Mouse (Mus musculus) retina, embryonic 14.5 days (tissue): ENCODE results near the gene Hist1h4f.
"Not testable (repeated sequence)": the region's sequence is repeated elsewhere in the genome, so short reads cannot be mapped to it uniquely, and the experiment has no call there.

Experiments used
- DNase-seq: peaks from one replicate; pipeline ENCODE4 v3.0.0-alpha.2; 2015; ENCODE audit warnings: low spot score

The Hist1h4f gene

DNA sequence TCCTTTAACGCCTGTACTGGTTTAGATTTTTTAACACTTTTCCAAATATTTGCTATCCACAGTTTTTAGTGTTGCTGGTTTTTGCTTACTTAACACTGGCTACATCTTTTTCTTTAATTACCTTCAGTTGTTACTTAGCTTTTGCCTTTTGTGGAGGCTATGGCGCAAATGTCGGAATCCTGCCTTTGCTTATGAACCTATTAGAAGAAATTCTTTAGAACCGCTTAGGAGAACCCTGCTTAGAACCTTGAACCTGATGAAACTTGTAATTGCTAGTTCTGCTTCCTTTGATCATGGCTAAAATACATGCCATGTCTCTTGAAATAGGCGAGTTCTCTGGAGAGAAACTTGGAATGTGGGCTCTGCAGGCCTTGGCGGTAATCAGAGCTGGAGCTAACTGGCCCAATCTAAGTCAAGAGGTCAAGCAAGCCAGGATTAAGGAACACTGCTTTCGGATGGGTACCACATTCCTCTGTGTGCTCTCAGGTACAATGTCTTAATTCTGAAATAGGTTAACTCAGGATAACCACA is 25.0 kb upstream of the Hist1h4f start:
- peak; percentile 35 for DNase-seq

DNA sequence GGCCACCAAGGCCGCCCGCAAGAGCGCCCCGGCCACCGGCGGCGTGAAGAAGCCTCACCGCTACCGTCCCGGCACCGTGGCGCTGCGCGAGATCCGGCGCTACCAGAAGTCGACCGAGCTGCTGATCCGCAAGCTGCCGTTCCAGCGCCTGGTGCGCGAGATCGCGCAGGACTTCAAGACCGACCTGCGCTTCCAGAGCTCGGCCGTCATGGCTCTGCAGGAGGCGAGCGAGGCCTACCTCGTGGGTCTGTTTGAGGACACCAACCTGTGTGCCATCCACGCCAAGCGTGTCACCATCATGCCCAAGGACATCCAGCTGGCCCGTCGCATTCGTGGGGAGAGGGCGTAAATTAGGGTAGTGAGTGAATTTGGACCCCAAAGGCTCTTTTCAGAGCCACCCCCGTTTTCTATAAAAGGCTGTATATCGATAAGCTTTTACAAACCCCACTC is 24.4 kb upstream of the Hist1h4f start:
- DNase-seq, result not testable (repeated sequence)

DNA sequence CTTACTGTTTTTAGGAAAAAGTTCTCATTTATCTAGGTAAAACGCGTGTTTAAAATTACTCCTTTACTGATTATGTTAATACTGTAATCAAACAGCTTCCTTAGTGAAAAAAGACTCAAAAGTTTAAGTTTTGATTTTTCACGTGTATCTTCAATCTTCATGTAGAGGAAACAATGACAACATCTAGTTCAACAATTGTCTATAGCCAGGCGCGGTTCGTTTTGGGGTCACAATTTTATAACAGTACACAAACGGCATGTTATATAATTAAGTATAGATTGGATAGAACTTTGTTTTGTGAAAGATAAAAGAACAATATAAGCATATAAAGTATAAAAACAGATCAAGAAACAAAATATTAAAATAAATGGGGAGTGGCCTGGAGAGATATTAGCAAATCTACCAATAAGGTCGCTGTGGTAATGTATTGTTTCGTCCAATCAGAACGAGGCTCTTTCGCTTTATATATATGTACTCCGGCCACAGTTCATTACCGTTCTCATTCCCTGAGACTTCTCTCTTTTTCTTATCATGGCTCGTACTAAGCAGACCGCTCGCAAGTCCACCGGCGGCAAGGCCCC is 23.9 kb upstream of the Hist1h4f start, which contains the start of gene Hist1h3d:
TSS of gene Hist1h3d (plus strand) at position 493 of the 581 bp plus-strand sequence.
- peak; percentile 90 for DNase-seq

DNA sequence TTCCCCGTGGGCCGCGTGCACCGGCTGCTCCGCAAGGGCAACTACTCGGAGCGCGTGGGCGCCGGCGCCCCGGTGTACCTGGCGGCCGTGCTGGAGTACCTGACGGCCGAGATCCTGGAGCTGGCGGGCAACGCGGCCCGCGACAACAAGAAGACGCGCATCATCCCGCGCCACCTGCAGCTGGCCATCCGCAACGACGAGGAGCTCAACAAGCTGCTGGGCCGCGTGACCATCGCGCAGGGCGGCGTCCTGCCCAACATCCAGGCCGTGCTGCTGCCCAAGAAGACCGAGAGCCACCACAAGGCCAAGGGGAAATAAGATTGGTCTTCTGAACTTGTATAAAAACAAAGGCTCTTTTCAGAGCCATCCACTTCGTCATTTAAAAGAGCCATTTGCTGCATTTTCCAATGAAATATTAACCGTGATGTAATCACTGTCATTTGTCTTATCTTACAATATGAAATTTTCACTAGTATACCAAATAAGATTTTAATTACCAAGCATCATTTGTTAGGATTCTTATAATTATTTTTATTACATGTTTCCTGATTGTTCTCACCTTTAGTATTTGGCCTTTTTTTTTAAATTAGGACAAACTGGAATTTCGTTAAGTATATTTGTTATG is 23.2 kb upstream of the Hist1h4f start:
- DNase-seq, result peak; percentile 64

DNA sequence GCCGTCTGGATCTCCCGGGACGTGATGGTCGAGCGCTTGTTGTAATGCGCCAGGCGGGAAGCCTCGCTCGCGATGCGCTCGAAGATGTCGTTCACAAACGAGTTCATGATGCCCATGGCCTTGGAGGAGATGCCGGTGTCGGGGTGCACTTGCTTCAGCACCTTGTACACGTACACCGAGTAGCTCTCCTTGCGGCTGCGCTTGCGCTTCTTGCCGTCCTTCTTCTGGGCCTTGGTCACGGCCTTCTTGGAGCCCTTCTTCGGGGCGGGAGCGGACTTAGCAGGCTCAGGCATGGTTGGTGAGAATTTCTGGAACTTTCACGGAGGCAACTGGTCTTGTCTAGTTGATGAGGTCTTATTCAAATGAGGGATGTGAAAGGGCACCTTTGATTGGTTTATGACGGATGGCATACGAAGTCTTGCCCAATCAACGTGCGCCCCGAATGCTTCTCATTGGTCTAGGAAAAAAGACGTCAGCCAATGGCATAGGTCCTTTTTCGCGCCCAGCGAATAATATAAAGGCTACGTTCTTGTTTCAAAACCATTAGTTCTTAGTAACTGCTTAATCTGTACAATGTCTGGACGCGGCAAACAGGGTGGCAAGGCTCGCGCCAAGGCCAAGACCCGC is 22.6 kb upstream of the Hist1h4f start, which contains the start of the genes Hist1h2bf and Hist1h2ad:
TSS of gene Hist1h2bf (minus strand) at position 299 of the 627 bp plus-strand sequence.
TSS of gene Hist1h2ad (plus strand) at position 484 of the 627 bp plus-strand sequence.
- peak; percentile 98 for DNase-seq

DNA sequence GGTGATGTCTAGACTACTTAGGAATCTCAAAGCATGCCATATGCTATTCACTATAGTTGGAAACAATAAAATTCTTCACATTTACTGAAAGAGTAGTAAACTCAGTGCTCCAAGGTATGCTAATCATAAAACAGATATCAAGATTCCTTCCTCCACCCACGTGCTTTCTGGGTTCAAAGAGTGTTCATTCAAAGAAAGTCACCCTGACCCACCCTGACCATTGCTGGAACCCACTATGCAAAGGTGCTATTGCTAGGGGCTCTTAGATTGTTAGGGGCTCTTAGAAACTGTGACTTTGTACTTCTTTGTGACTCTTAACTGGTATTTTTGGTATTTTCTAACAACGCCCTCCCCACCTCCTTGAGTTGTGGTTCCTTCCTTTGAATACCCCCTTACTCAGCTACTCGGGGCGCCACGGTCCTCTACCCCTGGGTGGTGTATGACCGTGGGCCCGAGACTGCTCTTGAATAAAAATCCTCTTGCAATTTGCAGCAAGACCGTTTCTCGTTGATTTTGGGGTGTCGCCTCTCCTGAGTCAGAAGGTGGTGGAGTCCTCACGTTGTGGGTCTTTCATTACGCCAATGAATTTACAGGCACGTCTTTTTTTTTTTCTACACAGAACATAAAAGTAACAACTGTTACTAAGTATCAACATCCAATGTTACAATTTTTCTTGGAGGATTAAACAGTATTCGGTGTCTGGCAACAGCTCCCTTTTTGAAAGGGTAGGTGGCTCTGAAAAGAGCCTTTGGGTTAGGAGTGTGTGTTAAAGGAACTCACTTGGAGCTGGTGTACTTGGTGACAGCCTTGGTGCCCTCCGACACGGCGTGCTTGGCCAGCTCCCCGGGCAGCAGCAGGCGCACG is 21.8 kb upstream of the Hist1h4f start:
- peak; percentile 22 for DNase-seq

DNA sequence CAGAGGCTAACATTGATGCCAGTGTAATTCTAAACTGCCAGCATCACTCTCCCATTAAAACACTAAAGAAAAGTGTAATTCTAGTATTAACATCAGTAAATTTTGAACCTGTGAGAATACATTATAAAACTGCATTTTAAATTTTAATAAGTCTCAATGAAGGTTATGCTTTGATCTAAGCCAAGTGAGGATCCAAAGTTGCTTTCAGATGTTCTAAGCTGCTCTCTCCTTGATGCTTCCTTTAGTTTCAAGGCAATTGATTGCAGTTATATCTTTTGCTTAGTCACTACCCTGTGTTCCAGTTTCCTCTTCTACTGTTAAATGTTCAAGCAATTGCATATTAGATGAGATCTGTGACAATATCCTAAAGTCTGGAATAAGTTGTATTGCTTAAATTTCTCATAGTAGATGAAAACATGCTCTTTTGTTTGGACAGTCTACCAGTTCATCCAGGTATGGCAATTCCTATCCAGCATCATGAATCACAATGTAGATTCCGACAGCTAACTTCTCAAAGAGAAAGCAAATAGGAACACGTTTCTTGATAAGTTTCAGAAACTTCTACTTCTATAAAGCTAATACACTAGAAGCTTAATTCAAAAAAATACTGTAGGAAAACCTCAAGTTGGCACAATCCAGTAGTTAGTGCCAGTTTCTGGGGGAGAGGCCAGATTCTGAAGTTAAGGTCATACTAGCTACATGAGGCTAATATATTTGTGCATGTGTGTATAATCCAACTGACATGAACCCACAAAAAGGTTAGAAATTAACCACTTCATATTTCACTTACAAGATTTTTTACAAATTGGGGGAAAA is 21.0 kb upstream of the Hist1h4f start:
- DNase-seq, result peak; percentile 24

DNA sequence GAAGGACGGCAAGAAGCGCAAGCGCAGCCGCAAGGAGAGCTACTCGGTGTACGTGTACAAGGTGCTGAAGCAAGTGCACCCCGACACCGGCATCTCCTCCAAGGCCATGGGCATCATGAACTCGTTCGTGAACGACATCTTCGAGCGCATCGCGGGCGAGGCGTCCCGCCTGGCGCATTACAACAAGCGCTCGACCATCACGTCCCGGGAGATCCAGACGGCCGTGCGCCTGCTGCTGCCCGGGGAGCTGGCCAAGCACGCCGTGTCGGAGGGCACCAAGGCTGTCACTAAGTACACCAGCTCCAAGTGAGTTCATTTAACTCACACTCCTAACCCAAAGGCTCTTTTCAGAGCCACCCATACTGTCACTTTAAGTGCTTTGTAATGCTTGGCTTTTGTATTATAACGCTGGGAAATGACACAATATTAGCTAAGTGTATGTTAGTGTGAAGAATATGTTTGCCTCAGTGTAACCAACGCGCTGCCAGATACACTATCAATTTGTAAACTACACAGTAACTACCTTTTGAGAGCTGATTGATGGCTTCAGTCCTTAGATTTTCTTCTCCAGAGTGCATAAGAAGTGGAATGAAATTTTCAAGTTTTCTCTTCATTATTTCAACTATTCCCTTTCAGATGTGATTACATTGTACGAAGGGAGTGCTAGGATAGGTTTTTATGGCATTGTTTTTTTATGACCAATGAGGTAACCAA is 20.2 kb upstream of the Hist1h4f start:
- DNase-seq, result peak; percentile 60

DNA sequence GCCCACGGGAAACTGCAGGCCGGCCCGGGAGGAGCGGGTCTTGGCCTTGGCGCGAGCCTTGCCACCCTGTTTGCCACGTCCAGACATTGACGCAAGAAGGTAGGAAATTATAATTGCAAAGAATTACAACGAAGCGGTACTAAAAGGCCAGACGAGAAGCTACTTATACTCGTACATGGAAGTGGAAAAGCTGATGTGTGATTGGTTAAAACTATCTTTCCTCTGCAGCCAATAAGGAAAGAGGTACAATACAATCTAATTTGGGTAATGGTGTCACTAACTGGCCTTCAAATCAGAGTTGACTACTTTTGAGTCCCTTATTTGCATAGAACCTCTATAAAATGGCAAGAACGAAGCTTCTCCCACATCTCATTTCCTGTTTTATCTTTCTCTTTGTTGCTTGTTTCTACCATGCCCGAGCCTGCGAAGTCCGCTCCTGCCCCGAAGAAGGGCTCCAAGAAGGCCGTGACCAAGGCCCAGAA is 19.6 kb upstream of the Hist1h4f start, which contains the start of the genes Hist1h2ae and Hist1h2bg:
TSS of gene Hist1h2ae (minus strand) at position 199 of the 482 bp plus-strand sequence.
TSS of gene Hist1h2bg (plus strand) at position 375 of the 482 bp plus-strand sequence.
- peak; percentile 95 for DNase-seq

DNA sequence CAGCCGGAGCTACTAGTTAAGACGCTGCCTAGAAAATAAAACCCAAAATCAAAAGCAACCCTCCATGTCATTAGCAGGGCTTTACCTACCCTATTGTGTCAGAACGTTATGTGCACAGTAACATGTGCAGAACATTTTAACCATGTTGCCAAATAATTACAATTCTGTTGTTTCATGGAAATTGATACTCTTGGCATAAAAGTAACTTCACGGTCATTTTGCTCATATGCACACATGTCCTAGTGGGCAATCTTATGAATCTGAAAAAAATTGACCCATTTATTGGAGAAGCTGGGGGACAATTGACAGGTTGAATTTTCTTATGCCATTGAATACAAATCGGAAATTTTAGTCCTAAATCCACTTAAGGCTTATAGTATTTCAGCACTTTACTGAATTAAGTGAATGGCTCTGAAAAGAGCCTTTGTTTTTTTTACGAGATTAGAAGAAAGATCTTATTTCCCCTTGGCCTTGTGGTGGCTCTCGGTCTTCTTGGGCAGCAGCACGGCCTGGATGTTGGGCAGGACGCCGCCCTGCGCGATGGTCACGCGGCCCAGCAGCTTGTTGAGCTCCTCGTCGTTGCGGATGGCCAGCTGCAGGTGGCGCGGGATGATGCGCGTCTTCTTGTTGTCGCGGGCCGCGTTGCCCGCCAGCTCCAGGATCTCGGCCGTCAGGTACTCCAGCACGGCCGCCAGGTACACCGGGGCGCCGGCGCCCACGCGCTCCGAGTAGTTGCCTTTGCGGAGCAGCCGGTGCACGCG is 19.0 kb upstream of the Hist1h4f start:
- peak; percentile 42 for DNase-seq

DNA sequence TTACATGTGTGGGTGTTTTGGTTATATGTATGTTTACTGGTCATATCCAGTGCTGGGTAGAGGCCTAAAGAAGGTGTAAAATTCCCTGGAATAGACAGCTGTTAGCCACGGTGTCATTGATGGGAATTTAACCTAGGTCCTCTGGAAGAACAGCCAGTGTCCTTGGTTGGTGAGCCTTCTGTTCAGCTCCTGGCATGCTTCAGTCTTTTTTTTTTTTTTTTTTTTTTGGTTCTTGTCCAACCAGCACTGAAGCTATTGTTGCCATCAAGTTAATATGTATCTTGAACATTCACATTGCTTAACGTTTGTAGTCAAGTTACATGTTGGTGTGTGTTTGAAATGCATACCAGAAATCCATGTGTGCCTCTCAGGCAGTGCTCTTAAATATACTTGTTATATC is 13.0 kb upstream of the Hist1h4f start:
- no peak for DNase-seq

DNA sequence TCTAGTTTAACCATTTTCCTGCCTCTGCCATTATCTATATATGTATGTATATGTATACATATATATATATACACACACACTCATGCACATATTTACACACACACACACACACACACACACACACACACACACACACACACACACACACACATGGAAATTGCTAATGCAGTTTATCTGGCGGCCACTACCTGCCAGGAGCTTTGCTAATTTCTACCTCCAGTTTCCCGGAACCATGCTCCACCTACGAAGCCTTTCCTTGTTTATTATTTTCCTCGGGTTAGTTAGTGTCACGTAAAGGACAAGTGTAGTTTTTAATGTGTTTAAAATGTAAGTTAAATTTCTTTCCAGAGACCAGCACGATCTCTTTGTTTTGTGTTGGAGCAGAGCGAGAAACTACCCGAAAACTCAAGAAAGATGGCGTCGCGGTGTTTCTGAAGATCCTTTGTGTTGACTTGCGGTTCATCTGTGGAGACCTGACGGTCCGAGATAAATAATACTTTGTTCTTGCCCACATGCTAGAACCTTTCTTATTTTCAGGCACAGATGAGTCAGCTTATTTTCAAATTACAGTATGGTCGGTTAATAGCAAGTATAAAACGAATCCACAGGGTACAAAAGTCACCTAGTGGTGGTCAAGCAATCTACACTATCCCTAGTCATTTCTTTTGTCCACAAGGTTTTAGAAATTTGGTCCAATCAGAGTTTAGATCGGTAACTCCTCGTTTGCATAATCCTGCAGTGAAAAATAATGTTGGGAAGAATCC is 11.4 kb upstream of the Hist1h4f start:
- peak; percentile 84 for DNase-seq

DNA sequence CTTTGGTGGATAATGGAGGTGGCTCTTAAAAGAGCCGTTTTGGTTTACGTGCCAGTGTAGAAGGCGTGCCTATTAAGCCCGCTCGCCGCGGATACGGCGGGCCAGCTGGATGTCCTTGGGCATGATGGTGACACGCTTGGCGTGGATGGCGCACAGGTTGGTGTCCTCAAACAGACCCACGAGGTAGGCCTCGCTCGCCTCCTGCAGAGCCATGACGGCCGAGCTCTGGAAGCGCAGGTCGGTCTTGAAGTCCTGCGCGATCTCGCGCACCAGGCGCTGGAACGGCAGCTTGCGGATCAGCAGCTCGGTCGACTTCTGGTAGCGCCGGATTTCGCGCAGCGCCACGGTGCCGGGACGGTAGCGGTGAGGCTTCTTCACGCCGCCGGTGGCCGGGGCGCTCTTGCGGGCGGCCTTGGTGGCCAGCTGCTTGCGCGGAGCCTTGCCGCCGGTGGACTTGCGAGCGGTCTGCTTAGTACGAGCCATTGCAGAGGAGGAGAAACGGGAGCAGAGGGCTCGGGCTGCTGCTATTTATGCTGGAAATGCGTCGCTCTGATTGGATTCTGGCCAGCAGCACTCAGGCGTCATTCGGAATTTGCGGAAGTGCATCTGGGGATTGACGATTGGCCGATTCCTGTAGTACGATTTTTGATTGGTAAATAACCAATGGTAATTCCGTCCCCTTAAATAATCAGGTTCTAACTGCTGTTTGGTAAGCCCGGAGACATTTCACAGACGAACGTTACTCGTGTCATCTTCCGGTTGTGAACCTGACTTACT is 10.6 kb upstream of the Hist1h4f start, which contains the start of gene Hist1h3e:
TSS of gene Hist1h3e (minus strand) at position 487 of the 777 bp plus-strand sequence.
- DNase-seq, result peak; percentile 99

DNA sequence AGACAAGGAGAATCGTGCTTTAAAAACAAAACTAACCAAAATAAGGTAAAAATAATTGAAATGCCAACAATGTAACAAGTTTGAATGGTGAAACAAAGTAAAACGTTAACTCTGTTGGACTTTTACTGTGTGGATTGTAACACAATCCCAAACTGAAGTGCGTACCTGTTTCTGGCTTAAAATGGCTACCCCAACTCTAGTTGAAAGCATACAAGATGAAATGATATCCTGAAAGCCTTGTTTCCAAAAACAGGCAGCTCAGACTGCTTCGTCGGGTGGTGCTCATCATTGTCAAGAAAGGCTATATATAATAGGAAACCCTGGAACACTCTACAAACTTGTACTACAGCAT is 10.1 kb upstream of the Hist1h4f start:
- not testable (repeated sequence) for DNase-seq

DNA sequence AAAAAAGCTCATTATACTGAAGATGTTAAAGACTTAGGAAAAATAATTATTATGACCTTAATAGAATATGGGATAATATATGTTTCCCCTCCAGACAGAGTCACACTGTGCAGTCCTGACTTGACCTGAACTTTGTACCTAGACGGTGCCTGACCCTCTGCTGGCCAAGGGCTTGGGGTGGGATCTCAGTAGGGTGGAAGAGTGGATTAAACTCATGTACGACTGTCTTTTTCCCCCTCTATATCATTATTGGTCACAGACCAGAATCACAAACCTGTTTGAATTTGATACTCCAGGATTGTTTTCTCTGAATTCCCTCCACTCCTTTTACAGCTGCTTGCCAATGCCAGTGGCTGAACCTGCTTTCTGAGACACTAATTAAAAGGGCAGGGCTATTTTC is 9.3 kb upstream of the Hist1h4f start:
- not testable (repeated sequence) for DNase-seq

DNA sequence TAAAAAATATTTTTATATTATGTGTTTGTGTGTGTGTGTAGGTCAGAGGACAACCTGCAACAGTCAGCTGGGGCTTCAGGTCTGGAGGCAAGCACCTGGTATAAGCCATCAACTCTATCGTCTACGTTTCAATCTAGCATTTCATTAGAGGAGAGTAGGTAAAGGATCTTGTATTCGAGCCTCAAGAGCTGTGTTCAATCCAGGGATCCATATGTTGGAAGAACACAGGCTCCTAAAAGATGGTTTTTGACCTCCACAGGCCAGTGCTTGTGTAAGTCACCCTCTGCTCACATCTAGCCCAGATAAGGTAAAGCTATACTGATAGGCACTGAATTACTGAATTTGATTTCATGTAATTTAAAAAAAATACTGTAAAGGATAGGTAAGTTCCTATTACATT is 5.5 kb upstream of the Hist1h4f start:
- DNase-seq, result no peak

DNA sequence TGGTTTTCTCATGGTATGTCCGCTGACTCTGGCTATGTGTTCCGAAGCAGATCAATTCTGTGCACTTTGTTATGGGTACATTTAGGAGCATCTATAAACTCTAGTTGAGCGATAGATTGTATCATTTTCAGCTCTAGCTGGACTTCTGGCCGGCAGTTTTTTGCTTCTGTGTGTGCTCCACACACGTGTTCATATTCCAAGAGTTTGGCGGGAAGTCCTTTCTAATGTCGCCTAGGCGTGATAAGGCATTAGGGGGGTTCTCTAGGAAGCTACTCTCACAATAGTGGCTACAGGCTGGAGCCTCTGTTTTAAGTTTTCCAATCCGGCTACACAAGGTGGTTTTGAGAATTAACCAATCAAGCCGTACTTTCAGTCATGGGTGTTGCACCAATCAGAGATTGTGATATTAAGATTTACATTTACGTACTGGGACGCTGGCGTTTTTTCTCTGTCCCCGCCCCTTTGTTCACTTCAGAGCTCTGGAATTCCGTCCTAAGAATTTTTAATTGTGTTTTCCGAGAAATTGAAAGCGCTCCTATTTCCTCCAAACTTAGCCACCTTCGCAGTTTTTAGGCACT is 4.5 kb upstream of the Hist1h4f start:
- DNase-seq, result peak; percentile 92
